Mouse (Mus musculus) naive thymus-derived CD4-positive, alpha-beta T cell, adult 2 months (primary cell): ENCODE data around the gene Ly75.

ENCODE experiments used
- DNase-seq: peaks from one replicate; pipeline ENCODE4 v3.0.0-alpha.2; 2011; ENCODE audit warnings: low read depth

Gene Ly75

DNA sequence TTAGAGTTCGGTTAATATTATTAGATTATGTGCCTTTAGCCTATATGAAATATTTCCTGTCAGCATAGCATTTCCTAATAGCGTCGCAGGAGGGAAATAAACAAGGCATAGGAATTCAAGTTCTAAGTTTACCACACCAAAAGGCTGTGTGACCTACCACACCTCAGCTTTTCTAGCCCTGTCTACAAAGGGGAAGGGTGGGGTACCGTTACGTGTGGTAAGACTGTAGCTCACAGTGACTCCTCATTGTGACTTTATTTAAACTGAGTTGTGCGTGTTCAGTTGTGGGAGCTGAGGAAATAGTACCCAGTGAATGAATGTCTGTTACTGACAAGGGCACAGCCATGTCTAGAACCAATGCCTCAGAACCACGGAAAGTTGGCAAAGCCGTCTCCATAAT is 8.0 kb downstream of the Ly75 start:
- DNase-seq = peak; percentile 43

DNA sequence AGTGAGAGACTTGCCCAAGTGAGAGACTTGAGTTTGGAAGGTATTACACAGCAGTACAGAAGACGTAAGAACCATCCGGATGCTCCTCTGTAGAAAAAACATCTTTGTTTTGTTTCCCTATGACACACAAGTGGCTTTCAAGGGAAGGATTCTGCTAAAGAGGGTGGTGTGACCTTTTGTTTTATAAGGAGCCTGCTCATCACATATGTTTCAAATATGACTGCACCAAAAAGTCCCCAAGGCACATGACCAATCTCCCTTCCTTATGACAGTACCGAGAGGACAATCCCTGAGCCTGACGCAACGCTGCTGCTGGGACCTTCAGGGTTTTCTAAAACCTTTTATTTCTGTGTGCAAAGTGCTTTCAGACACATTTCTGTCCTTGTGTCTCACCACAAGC is 12.9 kb downstream of the Ly75 start:
- no peak for DNase-seq

DNA sequence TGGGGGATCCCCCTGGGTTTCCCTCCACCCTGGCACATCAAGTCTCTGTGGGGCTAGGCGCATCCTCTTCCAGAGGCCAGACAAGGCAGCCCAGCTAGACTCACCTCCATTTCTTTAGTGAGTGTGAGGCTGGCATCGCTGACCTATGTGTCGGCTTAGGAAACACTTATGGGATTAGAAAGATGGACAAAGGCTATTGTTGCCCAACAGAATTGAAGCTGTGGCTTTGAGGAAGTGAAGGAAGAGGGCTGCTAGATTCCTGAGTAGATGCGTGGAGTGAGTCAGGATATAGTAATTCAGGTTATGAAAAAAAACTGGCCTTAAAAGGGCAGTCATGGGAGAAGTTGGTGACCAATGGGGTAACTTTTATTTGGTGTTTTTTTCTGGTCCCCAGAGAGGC is 13.6 kb downstream of the Ly75 start:
- DNase-seq = no peak

DNA sequence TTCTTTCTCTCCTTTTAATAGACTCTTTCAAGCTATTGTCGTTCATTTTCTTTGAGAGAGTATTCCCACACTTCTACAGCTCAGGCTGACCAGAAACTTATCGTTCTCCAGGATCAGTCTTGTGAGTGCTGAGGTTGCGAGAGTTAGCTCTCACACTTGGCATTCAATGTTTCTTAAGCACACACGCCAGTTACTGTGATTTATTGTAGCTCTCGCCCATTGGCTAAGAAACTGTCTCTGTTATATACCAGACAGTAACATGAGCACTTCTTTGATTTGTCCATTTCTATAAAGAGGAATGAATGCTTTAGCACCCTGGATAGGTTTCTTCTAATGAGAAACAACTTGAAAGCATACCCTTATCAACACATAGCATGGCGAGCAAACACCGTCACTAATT is 15.2 kb downstream of the Ly75 start:
- DNase-seq = no peak

DNA sequence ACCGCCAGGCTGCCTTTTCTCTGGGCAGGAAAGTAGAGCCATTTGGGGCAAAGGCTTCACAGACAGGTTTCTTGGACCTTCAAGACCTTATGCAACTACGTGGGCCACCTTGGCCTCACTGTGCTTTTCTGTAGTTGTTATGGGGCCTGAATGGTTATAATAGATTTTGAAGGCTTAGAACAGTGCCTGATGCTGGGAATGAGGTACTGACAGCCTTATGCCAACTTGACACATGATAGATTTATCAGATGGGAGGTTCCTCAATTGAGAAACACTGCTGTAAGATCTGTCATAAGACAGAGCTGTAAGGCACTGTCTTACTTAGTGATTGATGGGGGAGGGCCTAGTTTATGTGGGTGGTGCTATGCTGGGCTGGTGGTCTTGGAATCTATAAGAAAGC is 15.9 kb downstream of the Ly75 start:
- no peak for DNase-seq

DNA sequence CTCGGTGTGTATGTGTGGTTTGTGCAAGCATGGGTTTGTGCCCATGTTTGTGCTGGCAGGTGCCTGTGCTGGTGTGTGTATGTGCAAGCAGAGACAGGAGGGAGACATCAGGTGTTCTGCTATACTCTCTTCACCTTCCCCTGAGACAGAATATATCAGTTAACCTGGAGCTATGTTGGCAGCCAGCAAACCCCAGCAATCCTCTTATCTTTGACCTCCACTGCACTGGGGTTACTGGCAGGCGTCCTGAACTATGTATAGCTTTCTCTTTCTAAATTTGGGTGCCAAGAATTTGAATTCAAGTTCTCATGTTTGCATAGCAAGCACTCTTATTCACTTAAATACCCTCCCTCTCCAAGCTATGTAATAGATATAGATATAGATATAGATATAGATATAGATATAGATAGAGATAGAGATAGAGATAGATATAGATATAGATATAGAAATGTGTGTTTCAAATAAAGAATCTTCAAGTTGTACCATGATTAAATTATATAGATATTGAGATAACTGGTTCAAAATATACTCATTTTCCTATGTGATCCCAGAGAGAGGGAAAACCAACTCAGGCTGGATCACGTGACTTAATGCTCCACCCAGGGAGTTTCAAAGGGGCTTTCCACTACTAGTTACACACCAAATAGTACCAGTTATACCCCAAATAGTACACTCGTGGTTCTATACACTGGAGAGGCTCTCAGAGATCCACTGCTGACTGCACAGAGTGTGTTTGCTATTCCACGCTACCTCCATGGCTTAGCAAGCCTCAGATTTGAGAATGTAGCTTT is 17.1 kb downstream of the Ly75 start:
- no peak for DNase-seq

DNA sequence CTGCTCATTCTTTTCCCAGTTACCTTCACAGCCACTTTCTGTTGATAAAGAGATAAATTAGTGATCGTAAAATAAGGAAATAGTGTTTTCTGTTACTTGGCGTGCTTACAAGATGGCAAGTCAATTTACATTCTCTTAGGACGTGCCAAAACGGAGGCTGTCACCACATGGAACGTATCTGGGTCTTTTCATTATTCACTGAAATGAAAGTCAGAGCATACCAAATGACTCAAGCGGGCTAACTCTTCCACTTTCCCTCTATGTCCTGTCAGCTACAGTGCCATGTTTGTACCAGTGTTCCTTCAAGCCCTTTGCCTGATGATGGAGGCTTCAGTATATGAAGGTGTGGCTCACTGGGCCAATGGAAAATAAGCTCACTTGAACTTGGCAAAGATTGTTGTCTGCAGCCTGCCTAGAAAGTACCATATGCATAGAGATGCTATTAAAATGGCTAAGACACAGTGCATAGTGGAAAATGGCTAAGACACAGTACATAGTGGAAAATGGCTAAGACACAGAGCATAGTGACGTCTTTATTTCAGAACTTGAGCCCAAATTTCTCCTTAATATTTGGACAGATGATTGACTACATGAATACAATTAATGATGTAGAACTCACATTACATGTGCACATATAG is 17.8 kb downstream of the Ly75 start:
- DNase-seq = no peak

DNA sequence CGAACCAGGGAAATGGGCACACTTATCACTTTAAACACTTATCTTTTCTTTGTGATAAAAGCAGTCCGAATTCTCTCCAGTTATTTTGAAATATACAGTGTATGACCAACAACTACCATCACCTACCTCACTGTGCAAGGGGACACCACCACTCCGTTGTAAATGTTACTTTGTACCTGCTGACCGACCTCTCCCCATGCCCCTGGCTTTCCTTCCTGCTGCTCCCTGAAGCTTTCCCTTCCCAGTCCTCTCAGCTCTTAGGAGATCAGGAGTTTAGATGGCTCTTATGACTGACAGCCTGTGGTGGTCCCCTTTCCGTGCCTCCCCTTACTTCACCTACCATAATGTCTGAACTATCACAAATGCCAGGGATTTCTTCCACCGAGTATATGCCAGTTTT is 21.0 kb downstream of the Ly75 start:
- no peak for DNase-seq

DNA sequence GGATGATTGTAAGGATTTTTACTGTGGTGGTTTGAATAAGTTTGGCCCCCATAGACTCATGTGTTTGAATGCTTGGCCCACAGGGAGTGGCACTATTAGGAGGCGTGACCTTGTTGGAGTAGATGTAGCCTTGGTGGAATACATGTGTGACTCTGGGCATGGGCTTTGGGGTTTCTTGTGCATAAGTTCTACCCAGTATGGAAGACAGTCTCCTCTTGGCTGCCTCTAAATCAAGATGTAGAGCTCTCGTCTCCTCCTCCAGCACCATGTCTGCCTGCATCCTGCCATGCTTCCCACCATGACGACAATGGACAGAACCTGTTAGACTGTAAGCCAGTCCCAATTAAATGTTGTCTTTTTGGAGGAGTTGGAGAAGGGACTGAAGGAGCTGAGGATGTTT is 23.3 kb downstream of the Ly75 start:
- DNase-seq = no peak

DNA sequence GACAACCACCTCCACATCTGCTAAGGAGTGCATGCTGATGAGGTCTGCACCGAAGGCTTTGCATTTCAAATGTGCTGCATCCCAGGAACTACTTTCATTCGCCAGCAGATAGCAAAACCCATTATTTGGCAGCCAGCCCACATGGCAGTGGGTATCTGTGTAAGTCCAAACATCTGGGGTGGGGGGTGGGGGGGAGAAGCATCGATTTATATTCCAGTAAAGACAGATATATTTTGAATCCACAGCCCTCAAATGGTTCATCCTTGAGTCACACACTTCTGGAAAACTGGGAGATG is 27.8 kb downstream of the Ly75 start:
- DNase-seq = no peak

DNA sequence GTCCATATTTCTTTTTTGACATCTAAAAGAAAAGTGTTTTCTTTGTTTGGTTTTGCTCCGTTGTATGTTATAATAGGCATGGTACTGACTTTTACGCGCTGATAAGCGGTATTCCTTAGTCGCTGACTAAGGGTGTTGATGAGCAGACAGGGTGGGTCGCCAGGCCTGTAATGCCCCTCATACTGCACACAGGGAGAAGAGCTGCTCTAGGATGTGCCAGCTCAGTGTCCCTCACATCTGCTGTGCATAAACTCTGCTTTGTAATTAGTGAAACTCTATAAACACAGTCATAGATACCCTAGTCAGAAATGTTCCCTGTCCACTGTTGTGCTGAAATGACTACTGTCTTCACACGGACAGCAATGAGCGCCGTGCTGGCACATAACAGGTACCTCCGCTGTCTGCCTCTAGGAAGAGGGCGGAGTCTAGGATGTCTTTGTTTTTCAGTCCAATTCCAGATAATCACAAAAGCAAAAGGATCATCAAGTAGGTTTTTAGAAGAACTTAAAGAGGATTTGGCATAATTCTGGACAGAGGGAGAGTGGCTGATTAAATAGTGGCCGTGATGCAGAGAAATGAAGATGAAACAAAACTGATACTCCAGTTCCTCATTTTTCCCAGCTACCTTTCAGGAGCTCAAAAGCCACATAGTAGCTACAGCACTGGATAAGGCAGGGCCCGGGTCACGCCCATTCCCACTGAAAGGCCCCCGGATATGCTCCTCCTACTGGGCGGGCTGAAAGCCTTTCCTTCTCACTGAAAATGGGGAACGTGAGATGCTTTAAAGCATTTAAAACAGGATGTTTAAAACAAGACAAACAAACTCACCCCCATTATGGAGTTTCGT is 28.3 kb downstream of the Ly75 start:
- no peak for DNase-seq

DNA sequence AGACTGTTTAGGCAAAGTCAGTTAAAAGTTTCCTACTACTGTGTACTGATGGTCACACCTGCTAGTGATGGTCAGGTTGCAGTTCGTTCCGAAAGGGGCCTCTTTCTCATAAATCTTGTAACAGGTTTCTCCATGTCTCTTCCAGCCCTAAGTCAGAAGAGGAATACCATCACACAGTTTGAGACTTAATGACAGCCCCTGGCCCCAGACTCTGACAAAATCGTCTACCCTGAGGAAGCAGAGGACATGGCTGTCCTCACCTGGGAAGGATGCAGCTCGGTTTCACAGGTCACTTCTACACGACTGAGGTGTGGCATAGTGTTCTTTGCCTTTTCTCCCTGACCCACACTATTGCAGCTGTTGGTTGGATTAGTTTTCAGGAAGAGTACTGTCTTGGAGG is 30.8 kb downstream of the Ly75 start:
- no peak for DNase-seq

DNA sequence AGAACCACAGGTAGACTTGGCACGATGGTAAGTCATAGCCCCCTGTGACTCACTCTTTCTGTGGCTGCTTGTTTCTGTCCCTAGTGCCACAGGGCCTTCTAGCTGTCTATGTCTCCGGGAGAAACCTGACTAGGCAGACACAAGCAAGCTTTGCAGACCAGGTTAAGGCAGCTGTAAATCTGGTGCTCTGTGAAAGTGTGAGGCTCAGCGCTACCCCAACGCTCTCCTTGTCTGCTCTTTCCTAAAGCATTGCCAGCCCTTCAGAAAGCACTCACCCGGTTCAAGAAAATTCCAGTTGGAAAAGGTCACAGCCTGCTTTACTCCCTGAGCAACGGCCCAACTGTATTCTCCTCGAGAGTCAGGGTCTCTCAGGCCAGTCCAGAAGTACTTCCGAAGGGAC is 31.3 kb downstream of the Ly75 start:
- DNase-seq = no peak

DNA sequence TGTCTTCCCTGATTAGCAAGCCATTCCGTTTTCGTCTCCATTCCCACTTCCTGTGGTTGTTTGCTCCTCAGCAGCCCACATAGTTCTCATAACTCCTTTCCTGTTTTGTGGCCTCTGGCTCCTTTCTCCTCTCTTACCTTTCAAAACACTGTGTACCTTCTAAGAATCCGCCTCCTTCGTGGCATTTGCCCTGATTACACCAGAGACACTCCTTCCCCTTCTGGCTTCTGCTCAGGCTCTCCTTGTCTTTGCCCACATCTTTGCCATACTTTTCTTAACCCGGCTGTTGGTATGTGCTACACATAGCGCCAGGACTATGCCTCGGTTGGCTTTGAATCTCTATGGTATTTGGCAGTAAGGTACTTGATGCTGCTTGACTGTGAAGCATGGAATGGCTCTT is 35.2 kb downstream of the Ly75 start:
- no peak for DNase-seq

DNA sequence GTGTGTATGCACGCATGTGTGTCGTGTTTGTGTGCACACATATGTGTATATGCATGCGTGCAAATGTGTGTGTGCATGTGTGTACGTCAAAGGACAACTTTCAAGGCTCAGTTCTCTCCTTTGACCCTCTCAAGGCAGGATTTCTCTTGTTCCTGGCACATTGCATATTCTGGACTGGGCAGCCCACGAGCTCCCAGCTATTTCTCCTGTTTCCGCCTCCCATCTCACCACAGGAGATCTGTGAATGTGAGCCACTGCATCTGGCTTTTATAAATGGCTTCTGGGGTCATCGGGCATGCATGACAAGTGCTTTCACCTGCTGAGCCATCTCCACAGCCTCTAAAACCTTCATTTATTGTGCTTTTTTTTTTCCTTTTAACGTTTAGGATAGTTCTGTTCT is 36.6 kb downstream of the Ly75 start:
- DNase-seq = no peak

DNA sequence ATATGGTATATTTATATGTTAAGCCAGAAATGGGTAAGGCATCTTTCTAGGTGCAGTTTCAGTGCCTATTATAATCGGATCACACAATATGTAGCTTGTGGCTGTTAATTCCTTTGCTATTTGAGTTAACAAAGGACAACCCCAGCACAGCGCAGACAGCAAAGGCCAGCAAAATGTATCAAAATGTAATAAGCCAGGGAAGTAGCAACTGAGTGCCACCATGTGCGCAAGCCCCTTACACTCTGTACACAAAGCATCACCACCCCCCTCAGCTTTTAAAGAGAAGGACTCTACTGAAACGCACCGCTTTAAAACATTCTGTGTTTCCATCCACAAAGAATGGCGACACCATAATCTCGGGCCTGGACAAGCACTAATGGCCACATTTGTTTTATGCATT is 37.4 kb downstream of the Ly75 start:
- DNase-seq = no peak

DNA sequence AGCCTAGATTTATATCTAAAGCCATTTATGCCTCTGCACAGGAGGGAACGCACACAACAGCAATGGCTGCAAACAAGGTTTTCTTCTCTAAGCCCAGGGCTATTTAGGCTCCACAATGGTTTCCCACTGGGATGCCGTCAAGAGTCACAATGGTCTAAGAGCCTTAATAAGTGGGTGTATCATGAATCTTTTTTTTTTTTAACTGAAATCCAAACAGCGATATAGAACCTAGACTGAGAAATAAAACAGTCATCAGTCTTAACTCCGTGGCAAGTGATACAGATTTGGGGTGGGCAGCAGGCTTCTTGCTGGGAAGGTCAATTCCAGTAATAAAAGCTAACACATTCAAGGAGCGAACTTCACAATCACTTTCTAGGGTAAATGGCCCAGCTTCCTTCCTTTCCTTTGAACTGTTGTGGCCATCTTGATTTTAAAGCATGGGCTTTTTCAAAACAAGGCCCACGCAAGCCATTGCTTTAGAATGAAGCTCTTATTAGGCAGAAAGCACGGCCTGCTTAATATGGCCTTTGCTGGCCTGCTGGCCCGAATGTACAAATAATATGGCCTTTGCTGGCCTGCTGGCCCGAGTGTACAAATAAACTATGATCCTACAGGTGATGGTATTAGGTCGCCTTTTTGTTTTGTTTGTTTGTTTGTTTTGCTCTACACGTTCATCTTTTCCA is 39.4 kb downstream of the Ly75 start:
- no peak for DNase-seq

DNA sequence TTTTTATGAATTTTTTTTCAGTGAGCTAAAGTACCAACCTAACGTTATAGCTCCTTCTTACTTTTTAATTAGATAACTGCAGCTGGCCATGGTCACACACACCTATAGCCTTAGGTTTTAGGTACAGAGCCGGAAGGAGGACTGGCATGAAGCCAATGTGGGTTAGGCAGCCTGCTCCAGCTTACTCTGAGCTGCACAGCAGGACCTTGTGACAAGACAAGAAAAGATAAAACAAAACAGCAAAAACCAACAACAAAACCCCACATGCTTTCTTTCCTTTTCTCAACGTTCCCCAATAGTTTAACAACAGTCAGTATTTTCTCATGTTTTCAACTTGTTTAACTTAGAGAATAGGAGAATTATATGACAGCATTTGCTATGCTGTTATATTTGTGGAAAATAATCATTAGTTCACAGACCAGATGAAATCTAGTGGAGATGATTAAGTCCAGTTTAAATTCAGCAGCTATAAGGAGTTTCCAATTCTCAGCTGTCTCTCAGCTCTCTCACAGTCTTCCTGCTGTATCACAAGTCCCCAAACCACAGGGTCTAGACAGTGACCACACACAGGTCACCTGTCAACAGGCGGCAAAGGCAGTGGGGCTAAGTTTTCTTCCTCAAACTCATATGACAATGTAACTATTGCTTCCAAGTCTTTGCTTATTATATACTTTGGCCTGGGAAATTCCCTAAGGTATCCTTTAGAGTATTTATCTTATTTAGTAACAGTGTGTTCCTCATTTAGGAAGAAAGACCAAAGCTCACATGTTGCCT is 40.8 kb downstream of the Ly75 start:
- no peak for DNase-seq

DNA sequence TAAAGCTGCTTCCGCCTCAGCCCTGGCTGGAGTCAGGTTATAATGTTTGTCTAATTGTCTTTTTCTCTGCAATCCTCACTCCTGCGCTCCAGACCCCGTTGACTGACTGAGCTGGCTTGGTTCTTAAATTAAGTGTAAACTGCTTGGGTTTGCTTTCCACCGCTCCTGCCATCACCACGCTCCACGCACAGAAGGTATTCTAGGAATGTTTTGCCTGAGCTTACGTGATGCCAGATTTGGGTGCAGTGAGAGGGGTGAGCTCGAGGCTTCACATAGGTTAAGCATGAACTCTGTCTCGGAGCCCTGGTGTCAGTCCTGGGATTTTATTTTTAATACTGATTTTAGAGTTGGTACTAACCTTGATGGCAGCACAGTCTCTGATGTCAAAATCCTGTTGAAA is 45.2 kb downstream of the Ly75 start:
- DNase-seq = no peak

DNA sequence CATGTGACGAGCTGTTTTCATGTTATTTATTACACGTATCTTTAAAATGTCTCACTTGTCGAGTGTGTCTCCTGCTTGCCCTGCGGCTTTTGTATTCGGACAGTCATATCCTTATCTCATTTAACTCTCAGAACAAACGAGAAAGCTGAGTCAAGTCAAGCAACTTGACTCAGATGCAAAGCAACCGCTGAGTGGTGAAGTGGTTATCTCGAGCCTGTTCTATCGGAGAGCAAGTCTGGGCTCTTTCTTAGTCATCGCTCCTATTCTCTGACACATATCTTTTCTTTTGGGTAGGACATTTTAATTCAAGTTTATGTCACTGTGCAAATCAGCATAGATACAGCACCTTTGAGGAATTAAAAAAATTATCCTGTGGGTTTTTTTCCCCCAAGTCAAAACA is 54.5 kb downstream of the Ly75 start:
- no peak for DNase-seq

DNA sequence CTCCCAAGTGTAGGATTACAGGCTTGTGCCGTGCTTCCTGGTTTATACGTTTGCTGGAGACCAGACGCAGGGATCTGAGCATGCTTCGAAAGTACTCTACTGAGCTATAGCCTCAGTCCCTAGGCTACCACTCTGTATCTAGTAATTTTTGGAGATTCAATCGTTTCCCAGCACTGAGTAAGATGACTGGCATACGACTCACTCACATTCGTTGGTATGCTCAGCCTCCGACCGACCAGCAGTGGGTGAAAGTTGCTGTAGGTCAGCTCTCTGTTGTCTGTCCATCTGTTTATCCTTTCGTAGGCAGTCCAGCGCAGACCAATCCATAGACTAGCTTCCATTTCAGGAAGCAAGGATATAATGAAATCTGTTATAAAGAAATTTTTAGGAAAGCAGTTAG is 55.5 kb downstream of the Ly75 start:
- DNase-seq = no peak

DNA sequence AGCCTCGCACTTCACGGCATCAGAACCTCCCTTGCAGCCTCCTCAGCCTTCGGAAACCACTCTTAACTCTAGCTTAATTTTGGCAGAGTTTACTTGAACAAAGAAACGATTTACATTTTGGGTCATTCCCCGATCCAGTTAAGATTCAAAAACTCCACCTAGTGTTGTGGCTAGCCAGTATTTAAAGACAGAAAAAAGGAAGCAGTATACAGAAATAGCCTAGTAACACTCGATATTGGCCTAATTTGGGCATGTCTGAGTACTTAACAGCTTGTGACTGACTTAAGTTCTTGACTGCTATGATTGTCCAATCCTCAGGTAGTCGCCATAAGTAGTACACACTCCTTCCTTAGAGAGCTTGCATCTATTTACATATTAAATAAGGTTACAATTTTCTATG is 56.2 kb downstream of the Ly75 start:
- DNase-seq = no peak
